Mouse (Mus musculus): ENCODE data around the gene Top3a.

Top3a gene

GRCm38 (mm10) chr11:60774841-60775240 lies 2.3 kb downstream of the Top3a start:
- DNase-seq (ENCODE audit: low spot score), result no peak

GRCm38 (mm10) chr11:60774158-60774689 lies 2.9 kb downstream of the Top3a start:
- no peak for DNase-seq (ENCODE audit: low spot score)

- no peak for DNase-seq (ENCODE audit: low spot score)
Measured at GRCm38 (mm10) chr11:60772161-60772560, 5.0 kb downstream of the Top3a start.

- DNase-seq (ENCODE audit: low spot score), result no peak
Measured at GRCm38 (mm10) chr11:60770776-60771175, 6.4 kb downstream of the Top3a start.

- DNase-seq (ENCODE audit: low spot score), result no peak
Measured at GRCm38 (mm10) chr11:60769322-60769721, 7.8 kb downstream of the Top3a start.

GRCm38 (mm10) chr11:60766969-60767368 lies 10.2 kb downstream of the Top3a start:
- no peak for DNase-seq (ENCODE audit: low spot score)

GRCm38 (mm10) chr11:60761681-60762080 lies 15.5 kb downstream of the Top3a start:
- DNase-seq (ENCODE audit: low spot score), result no peak

GRCm38 (mm10) chr11:60755570-60755969 lies 21.6 kb downstream of the Top3a start:
- DNase-seq (ENCODE audit: low spot score), result no peak

- no peak for DNase-seq (ENCODE audit: low spot score)
Measured at GRCm38 (mm10) chr11:60740321-60740720, 36.8 kb downstream of the Top3a start.

- no peak for DNase-seq (ENCODE audit: low spot score)
Measured at GRCm38 (mm10) chr11:60737450-60737849, 39.7 kb downstream of the Top3a start.

GRCm38 (mm10) chr11:60736491-60736890 lies 40.7 kb downstream of the Top3a start:
- DNase-seq (ENCODE audit: low spot score), result no peak

- no peak for DNase-seq (ENCODE audit: low spot score)
Measured at GRCm38 (mm10) chr11:60735191-60735590, 42.0 kb downstream of the Top3a start.

- DNase-seq (ENCODE audit: low spot score), result no peak
Measured at GRCm38 (mm10) chr11:60734206-60734605, 43.0 kb downstream of the Top3a start.

GRCm38 (mm10) chr11:60731251-60731650 lies 45.9 kb downstream of the Top3a start:
- DNase-seq (ENCODE audit: low spot score), result no peak

GRCm38 (mm10) chr11:60730169-60730568 lies 47.0 kb downstream of the Top3a start:
- DNase-seq (ENCODE audit: low spot score), result no peak

- DNase-seq (ENCODE audit: low spot score), result no peak
Measured at GRCm38 (mm10) chr11:60729217-60729641, 47.9 kb downstream of the Top3a start.

- peak; percentile 91 for DNase-seq (ENCODE audit: low spot score)
Measured at GRCm38 (mm10) chr11:60728260-60728761, 48.9 kb downstream of the Top3a start, which contains the start of gene Mief2. Gene Mief2 (plus strand): TSS chr11:60728398.

- no peak for DNase-seq (ENCODE audit: low spot score)
Measured at GRCm38 (mm10) chr11:60727392-60728140, 49.6 kb downstream of the Top3a start.

- peak; percentile 52 for DNase-seq (ENCODE audit: low spot score)
Measured at GRCm38 (mm10) chr11:60726601-60727391, 50.4 kb downstream of the Top3a start, which contains the start of gene Flii. Gene Flii (minus strand): TSS chr11:60727263.

- no peak for DNase-seq (ENCODE audit: low spot score)
Measured at GRCm38 (mm10) chr11:60719263-60719662, 57.9 kb downstream of the Top3a start.

GRCm38 (mm10) chr11:60715833-60716232 lies 61.3 kb downstream of the Top3a start:
- DNase-seq (ENCODE audit: low spot score), result no peak

- no peak for DNase-seq (ENCODE audit: low spot score)
Measured at GRCm38 (mm10) chr11:60712639-60713255, 64.4 kb downstream of the Top3a start.
